Mouse (Mus musculus): Measurements from ENCODE around the gene Bcl7a. TPM values are rescaled to one million over a fixed set of nuclear protein-coding genes. Genes with fewer than 3 reads are reported as not detected.

Gene Bcl7a
- polyA plus RNA-seq, 2 experiments from 2014 or later: 7.2 to 9.8 TPM

DNA sequence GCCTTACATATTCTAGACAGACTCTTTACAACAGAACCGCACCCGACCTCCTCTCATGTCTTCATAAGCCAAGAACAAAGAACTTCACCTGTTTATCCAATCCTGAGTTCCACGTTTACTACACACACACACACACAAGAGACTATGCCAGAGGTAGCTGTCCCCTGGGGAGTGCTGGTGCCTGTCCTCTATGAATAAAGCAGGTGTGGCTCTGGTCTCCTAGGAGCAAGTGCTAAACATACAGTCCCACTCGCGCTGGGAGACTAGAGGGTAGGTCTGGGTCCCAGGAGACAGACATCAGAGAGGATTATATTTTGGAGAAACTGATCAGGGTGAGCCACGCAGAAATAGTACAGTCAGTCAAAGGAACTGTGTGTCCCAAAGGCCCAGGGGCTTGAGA lies 10.1 kb upstream of the Bcl7a start:
- ATAC-seq: no peak

DNA sequence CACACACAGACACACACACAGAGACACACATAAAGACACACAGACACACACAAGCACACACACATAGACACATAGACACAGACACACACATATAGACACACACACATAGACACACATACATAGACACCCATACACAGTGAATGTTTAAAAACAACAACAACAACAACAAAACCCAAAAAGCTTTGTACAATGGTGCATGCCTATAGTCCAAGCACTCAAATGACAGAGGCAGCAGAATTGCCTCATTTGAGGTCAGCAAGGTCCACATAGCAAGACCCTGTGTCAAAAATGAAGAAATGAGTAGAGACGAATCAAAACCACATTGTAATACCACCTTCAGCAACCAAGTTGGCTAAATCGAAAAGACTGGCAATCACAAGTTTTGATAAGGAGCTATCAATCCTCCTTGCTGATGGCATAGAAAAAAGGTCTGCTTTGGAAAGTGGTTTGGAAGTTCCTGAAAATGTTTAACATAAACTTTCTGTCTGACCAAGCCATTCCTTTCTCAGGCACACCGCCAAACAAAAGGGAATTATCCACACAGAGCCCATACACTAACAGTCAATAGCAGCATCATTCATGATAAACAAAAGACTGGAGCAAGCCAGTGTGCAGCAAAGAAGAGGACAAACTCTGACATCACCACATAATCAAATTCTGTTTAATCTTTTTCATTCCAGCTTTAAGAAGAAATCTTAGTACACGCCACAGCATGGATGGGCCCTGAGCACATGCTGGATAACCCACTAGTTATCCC lies 7.3 kb upstream of the Bcl7a start:
- ATAC-seq: no peak

DNA sequence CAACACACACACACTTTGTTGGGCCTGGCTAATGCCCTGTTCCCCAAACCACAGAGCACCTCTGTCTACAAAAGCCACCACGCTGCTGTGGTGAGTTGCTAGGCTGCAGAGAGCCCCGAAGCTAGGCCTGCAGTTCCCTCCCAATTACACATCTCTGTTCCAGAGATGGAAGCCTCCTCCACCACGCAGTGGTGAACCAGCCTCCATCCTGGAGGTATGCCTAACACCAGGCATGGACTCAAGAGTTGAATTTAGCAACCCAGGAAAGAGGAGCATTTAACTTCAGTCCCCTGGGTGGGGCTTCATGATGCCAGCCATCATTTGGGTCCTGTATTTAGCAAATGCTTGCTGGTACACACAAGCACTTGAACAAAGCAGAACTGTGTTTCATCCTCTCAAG lies 5.2 kb upstream of the Bcl7a start:
- ATAC-seq: no peak

DNA sequence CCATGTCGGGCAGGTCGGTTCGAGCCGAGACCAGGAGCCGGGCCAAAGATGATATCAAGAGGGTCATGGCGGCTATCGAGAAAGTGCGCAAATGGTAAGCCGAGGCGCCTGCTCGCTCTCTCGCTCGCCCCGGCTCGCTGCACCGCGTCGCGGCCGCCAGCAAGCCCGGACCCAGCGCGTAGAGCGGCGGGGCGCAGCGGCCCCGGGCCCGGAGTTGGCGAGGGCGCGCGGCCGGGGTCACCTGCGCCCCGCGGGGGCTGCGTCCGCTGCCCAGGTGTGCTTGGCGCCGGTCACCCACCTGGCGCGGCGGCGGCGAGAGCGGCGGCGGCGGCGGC lies 961 bp downstream of the Bcl7a start:
- no peak for ATAC-seq

DNA sequence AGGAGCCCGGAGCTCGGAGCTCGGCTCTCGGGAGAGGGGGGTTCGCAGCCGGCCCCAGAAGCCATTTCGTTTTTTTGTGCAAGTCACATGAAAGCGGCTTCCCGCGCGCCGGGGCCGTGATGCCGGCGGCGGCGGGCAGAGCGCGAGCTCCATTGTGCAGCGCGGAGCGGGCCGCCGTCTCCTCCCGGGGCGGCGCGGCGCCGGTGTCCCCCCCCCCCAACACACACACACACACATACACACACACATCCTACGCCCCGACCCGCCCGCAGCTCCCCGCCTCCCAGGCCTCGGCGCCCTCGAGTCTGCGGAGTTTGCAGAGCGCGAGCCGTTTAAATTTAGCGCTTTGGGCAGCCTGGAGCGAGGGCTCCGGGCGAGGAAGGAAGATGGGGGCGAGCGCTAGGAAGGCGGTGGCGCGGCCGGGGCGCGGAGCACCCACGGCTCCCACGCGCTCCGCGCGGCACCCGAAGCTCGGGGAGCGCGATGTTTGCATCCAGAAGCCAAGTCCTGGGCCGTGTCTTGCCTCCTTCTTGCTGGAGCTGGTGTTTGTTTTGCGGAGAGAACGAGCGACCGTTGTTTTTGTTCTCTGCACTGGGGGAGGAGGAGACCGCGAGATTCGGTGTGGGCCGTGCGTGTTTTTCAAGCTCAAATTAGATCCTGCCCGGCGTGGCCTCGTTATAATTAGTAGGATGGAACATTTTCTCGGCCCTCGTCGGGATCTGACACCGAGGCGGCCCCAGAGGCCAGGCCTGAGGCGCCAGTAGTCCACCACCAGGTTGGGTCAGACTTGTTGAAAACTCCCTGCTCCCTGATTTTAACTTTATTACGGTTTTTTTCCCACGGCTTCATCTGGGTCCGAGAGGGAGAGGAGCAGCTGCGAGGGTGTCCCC lies 1.6 kb downstream of the Bcl7a start:
- ATAC-seq: peak; percentile 28

DNA sequence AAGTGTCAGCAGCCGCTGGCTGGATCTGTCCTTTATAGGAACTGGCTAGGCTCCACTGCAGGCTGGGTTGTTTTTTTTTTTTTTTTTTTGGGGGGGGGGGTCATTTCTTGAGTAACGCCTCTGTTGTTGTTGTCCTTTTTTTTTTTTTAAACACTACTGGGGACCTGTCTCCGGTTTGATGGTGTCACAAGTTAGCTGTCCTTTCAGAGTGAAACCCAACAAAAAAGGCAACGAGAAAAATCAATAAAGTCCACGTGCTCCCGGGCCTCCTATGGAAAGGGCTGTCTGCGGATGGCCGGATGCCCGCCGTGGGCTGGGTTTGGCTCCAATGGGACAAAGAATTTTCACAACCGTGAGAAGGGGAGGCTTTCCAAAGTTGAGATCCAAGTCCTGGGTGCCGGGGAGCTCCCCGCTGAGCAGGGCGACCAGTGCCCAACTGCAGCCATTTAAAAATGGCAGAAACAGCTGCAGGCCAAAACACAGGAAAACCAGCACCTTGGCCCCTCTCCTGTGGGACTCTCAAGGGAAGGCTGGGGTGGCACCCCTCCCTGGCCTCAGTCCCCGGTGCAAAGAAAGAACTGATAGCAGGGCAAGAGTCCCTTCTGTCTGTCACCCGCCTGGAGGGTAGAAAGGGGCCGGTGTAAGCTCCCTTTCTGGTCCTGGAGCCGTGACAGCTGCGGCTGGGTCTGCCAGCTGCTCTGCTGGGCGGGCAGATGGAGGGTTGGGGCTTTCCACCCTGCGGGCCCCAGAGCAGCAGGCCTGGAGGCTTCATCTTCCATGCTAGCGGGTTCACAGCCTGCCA lies 2.4 kb downstream of the Bcl7a start:
- no peak for ATAC-seq

DNA sequence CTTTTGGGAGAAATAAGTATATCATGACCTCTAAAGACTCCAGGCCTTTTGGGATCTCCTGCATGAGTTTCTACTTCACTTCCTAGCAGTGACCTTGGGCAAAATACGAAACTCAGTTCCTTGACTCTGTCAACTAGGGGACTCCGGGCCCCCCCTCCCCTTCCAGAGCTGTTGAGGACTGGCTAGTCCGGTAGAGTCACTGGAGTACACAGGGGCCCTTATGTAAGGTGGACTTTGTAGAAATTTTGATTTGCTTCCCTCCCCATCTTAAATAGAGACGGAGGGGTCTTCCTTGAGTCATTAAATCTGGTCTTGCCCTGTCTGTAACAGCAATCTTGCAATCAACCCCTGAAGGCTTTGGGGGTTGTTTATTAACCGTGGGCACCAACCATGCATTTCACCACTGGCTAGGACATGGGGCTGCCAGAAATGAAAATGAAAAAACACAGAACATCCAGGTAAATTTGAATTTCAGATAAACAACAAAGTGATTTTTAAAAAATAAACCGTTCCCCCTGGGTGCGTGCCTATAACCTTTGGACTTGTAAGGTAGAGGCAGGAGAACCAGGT lies 3.2 kb downstream of the Bcl7a start:
- no peak for ATAC-seq

DNA sequence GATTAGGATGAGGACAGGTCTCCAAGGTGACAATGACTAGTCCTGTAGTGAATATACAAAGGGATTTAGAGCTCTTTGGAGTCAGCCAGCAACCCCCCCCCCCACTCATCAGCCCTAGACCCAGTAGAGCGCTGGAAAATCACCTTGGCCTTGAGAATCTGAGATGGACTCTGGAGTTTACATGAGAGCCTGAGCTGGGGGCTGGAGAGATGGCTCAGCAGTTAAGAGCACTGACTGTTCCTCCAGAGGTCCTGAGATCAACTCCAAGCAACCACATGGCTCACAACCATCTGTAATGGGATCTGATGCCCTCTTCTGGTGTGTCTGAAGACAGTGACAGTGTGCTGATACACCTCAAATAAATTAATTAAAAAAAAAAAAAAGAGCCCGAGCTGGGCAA lies 4.4 kb downstream of the Bcl7a start:
- ATAC-seq: no peak

DNA sequence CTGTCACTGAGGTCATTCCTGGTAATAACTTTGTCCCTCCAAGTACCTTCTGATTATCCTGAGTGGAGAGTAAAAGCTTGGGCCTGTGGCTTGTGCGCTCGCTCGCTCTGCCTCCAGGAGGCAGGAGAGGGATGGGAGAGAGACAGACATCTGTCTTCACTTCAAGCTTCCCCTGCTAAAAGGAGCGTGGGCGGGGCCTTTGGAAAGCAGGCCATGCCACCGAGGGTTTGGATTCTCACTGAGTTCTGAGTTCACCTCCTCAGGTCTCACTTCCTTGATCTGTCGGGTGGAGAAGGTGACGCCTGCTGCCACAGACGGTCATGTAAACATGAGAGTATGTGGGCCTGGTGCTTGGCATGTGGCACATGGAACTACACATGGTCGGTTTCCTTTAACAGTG lies 6.8 kb downstream of the Bcl7a start:
- no peak for ATAC-seq

DNA sequence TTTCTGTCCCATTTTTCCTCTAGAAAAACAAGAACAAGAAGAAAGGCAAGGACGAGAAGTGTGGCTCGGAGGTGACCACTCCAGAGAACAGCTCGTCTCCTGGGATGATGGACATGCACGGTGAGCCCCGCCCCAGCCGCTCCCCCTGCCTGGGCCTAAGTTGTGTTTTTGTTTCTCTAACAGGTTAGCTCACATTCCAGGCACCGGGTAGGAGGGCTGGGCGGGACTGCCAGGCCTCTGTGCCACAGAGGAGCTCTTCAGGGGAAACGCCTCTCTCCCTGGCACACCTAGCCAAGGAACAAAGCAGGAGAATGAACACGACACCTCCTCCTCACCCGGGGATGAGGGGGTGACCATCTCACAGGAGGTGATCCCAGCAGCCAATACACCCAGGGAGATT lies 12.3 kb downstream of the Bcl7a start:
- no peak for ATAC-seq

DNA sequence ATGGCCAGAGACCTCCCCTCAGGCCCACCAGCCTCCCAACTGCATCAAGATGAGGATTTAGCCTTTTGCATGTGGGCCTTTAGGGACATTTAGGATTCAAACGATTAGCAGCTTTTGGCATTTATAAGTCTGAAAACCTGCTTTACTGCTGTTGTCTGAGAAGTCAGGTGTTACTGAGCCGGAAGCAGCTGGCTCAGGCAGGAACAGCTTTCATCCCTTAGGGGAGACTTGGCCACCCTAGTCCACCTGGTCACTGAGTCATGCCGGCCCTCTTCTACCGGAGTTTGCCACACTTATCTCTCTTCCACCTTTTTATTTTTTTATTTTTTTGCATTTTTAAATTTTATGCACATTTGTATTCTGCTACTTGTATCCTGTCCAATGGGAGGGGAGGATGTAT lies 13.6 kb downstream of the Bcl7a start:
- ATAC-seq: no peak

DNA sequence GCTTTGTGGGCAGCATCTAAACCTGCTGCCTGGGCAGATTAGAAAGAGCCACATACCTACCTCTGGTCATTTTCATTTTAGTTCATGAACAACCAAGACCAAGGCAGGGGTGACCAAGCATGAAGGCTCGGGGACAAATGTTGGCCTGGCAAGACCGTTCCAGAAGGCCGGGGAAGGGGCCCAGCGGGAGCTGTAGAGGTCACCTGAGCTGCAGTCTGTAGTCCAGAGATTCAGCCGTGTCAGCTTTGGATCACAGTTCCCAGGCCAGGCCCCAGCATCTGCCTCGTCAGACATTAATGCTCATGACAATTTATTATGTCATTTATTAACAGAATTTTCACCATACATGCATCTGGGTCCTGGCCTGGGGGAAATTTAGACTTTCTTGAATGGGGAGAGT lies 15.8 kb downstream of the Bcl7a start:
- ATAC-seq: no peak

DNA sequence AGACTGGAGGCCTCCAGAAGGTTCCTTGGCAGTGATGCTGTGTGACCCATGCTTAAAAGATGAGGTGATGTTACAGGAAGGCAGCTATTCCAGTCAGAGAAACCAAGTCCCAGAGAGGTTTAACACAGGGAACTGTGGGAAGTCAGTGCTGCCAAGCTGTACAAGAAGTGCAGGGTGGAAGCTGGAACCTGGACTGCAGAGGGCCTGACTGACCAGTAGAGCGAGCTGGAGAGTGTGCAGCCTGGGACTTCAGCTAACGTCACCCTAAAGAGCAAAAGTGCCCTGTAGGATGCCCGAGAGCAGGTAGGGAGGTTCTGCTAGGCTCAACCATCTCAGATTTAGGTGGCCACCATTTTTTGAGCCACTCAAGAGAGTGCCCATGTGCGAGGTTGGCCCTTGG lies 19.3 kb downstream of the Bcl7a start:
- ATAC-seq: no peak

DNA sequence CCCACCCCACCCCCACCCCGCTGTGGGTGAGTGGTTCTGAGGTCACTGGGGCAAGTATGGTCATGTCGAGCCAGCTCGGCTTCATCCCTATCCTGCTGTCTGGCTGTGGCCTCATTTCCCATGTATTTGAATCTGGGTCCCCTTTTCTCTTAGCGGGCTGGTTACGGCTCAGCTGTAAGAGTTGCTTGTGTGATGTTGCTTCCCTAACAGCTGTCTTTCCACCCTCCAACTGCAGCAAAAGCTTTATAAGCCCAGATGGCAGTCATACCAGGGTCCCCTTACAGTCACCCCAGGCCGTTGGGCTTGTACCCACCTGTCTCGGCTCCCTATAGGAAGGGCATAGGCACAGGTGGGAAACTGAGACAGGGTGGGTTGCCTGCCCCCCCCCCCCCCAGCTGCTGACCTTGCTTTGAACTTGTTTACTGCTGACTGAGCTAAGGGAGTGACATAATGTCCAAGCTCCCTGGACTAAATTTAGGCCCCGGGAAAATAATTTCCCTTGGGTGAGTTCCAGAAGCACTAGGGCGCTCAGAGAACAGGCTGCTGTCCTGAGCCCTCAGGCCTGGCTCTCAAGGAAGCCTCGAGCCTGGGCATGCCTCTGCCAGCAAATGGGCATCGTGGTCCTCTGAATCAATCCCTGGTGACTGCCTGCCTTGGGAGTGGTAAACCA lies 20.8 kb downstream of the Bcl7a start:
- no peak for ATAC-seq

DNA sequence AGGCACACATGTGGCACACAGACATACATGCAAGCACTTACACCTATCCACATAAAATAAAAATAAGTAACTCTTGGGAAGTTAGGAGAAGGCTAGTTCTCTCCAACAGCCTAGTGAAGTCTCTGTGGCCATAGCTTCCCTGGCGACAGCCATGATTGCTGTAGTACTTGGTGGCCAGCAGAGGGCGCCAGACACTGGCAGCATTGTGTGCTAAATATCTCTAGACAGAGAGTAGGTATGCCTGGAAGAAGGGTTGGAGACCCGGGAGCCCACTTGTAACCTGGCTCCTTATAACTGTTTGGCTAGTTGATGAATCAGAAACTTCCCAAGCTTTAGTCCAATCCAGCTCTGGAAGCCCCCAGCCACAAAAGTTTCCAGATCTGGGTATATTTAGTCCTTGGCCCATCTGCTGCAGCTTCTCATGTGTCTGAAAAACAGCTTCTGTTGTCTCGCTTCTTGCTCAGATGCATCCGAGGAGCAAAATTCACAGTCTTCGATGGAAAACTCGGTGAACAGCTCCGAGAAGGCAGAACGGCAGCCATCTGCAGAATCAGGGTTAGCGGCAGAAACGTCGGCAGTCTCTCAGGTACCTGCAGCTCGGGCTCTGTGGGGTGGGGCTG lies 25.3 kb downstream of the Bcl7a start:
- no peak for ATAC-seq

DNA sequence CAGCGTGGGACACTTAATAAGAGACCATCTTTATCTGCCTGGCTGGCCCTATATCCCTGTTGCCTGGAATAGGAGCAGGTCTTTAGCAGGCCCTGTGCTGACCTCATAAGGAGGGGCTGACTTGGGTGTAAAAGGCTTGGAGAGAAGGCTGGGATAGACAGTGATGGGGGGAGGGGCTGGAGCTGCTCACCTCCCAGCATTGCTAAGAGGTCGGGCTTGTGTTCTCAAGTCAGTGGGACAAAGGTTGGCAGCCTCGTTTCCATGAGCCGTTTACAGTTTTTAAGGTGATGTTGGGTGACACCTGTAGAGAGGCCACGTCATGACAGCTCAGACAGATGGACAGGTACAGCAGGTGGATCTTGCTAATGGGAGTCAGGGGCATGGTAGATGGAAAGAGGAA lies 26.4 kb downstream of the Bcl7a start:
- no peak for ATAC-seq

DNA sequence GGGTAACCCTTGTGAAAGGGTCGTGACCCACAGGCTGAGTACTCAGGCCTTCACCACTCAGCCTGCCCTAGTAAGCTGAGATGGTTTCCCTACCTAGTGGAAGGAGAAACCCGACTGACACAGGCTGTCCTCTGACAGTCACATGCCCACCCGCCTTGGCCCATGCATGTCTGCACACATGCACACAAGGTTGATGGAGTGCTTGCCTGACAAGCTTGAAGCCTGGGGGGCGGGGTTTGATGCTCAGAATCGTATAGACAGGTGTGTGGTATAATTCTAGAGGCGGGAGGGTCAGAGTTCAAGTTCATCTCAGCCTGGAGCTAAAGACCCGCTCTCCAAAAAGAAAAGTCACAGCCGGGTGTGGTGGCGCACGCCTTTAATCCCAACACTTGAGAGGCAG lies 31.6 kb downstream of the Bcl7a start:
- no peak for ATAC-seq

DNA sequence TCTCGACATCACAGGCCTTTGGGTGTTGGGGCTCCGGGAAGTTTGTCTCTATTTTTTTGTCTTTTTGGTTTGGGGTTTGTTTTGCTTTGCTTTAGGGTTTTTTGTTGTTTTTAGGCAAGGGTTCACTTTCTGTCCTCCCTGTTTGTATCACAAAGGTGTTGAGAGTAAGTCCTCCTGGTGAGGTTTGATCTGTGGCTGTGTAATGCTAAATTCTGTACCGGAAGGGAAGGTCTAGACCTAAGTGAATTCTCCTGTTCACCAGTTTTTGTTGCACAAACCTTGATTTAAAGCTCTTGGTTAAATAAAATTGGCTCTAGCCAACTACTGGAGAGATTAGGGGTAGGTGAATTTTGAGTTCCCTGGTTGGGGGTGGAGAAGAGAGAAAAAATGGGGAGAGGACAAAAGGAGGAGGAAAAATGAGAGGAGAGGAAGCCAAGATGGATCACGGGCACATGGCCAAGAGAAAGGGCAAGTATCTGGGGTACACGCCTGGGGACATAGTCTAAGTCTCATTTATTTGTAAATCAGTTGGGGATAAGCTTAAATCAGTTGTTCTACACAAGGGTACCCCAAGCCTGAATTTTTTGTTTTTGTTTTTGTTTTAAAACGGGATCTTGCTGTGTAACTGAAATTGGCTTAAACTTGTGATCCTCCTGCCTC lies 32.3 kb downstream of the Bcl7a start:
- ATAC-seq: no peak

DNA sequence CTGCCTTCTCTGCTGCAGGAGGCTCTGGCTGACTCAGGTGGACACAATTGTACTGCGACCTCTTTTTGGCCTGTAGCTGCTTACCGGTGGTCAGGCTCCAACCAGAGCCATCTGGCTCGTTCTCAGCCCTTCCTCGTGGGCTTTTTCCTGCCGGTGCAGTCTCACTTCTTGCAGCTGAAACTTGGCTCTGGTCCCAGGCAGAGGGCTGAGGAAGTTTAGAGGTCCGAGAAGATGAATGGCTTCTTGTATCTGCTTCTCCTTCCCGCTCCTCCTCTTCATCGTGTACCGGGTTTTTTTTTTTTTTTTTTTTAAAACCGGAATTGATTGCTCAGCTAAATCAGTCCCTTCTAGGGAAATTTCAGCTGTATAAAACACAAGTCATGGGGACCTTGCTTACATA lies 32.9 kb downstream of the Bcl7a start:
- no peak for ATAC-seq

DNA sequence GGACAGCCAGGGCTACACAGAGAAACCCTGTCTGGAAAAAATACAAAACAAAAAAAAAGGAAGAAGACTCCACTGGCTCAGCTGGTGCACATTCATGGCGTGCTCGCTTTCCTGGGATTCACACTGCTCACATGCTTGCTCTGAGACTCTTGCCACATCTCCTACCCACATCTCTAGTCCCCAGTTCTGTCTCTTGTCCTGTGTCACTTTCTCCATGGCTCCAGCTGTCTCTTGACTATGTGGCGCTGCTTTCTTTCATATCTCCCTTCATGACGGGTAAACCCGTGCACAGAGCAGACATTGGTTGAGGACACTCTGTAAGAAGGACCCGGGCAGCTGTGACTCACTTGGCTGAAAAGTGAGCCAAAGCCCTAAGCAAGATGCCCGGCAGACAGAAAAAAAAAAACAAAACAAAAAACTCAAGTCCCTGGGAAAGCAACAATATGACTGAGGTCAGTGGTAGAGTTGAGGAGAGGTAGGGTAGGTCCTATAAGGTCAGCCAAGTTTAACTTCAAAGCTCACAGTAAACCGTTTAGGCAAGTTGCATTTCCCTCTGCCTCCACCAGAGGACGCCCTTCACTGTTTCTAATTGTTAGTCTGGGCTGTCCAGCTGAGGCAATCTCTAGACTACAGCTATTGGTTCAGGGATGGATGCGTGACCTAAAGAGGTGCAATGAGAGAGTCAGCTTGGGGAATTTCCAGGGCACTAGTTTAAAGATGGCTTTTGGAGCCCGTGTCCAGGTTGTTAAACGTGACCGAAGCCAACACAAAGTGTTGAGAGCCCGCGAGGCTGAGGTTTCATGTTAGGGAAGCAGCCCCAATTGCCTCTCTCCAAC lies 33.7 kb downstream of the Bcl7a start:
- peak; percentile 78 for ATAC-seq

DNA sequence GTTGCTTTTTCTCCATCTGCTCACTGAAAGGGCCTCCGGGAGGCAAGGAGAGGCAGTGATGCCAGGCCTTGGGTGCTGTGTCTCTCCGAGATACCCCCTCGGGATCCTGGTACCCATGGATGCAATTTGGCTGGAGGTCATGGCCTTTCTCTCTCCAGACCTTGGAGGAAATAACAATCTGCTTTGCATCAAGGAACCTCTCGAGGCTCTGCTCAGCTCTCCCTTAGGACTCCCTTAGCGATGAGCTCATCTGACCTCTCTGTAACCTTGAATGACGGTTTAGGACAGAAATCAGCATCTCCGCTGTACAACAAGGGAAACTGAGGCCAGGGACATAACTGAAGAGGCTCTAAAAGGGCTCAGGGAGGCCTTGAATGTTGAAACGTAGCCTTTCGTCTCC lies 35.1 kb downstream of the Bcl7a start:
- no peak for ATAC-seq

Data from CD4-positive, CD25-positive, alpha-beta regulatory T cell, adult 4 months (primary cell).